Mouse (Mus musculus) kidney, embryonic 16.5 days (tissue): ENCODE measurements at regions not wholly inside any gene's neighbourhood (a gene's known extent, or its start where the extent isn't known, plus 50 kb on each side); places are given as distances from the start of the nearest gene placed in this dataset.

ENCODE experiments used
- ATAC-seq: fragments of 200-750 bp; cut with Nextera tagmentation; 2 replicates; pipeline ENCODE4 v1.8.0; 2017; ENCODE audit warnings: moderate TSS enrichment; ENCODE audit not compliant: low FRiP score, low TSS enrichment
- H3K27ac ChIP-seq: fragments of 300-500 bp; sonication (generic); 2 replicates; pipeline ENCODE4 v1.5.1; 2014; ENCODE audit warnings: low read length
- H3K27me3 ChIP-seq: fragments of 300-500 bp; sonication (generic); 2 replicates; pipeline ENCODE4 v1.6.1; 2014; ENCODE audit warnings: low read length, control low read depth, mixed read lengths; ENCODE audit not compliant: insufficient read depth
- H3K36me3 ChIP-seq: fragments of 300-500 bp; sonication (generic); 2 replicates; pipeline ENCODE4 v1.6.1; 2014; ENCODE audit warnings: low read length, control low read depth, mixed read lengths; ENCODE audit not compliant: insufficient read depth
- H3K4me1 ChIP-seq: fragments of 300-500 bp; sonication (generic); 2 replicates; pipeline ENCODE4 v1.6.1; 2014; ENCODE audit warnings: low read length, control low read depth, mixed read lengths; ENCODE audit not compliant: insufficient read depth
- H3K4me2 ChIP-seq: fragments of 300-500 bp; sonication (generic); replicated peaks from 2 replicates; pipeline ENCODE4 v1.6.1; 2014; ENCODE audit warnings: low read depth, low read length
- H3K4me3 ChIP-seq: fragments of 300-500 bp; sonication (generic); 2 replicates; pipeline ENCODE4 v1.5.1; 2014; ENCODE audit warnings: mild to moderate bottlenecking, low read length
- H3K9ac ChIP-seq: fragments of 300-500 bp; sonication (generic); replicated peaks from 2 replicates; pipeline ENCODE4 v1.6.1; 2014; ENCODE audit warnings: low read length
- H3K9me3 ChIP-seq: fragments of 300-500 bp; sonication (generic); 2 replicates; pipeline ENCODE4 v1.6.1; 2016; ENCODE audit warnings: low read length, control low read depth
- WGBS: fragments of 180-500 bp; shearing (Covaris S2); extraction: QIAGEN DNeasy Blood & Tissue Kit; methylation state at CpG from one replicate; pipeline ENCODE4 v1.1.7; 2014; 5-methylcytosine and 5-hydroxymethylcytosine counted together

- Histone ChIP-seq H3K36me3 (no peaks in the 10 kb centered on the region), H3K9me3 (no peaks in the 10 kb centered on the region), H3K4me3 (peak overlapping the region; percentile 16; the same call in 1 of the 2 replicates), H3K27ac (no peak overlapping the region), H3K27me3 (no peaks in the 10 kb centered on the region), H3K4me2 (peak overlapping the region; percentile 19; the same call in 1 of the 2 replicates), H3K9ac (0 out of 2 replicates have a peak overlapping the region, but pooled peaks have one; percentile 50), H3K4me1 (peaks cover 18% of the 10 kb centered on the region)
- no peak for ATAC-seq
- 57% methylated on average over 12 of the region's 12 CpGs for WGBS
Measured at GRCm38 (mm10) chr15:85667381-85667791, 67.4 kb upstream of the Ppara start.

GRCm38 (mm10) chr15:85667906-85668590, 66.7 kb upstream of the Ppara start:
- WGBS = 69% methylated on average over 7 of the region's 7 CpGs
- Histone ChIP-seq H3K27ac (no peak overlapping the region), H3K4me1 (peaks cover 24% of the 10 kb centered on the region), H3K9ac (no peak overlapping the region), H3K36me3 (no peaks in the 10 kb centered on the region), H3K4me2 (no peak overlapping the region), H3K9me3 (no peaks in the 10 kb centered on the region), H3K27me3 (no peaks in the 10 kb centered on the region), H3K4me3 (no peak overlapping the region)
- ATAC-seq = no peak

DNA sequence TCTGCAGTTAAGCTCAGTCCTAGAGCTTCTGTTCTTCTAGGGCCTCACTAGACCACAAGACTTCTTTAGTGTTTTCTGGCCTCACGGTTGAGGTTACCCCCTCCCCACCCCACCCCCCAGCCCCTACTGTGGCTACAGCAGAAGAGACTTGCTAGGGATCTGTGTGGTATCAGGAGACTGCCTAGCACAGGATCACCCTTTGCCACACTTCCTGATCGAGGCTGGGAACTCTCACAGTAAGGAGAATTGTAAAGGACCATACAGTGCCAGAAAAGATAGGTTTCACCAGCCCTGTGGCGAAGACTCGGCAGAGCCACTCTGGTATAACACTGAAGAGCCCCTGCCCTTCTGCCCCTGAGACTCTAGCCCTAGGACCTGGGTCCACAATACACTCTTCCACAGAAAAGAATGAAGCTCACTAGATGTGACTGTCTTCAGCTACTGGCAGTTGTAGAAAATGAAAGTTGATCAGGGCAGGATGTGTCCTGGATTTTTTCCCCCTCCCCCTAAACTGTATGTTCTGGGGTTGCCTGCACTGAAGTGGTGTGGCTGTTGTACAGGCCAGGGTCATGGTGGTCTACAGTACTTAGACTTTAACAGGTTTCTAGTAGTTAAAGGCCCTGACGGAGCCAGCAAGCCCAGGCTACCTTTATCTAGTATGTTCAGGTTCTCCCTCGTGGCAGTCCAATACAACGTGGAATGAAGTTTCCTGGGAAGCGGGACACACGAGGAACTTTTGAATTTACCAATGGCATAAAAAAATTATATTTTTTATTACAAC, 65.7 kb upstream of the Ppara start:
- Histone ChIP-seq H3K9me3 (no peaks in the 10 kb centered on the region), H3K27ac (peak overlapping the region; percentile 98), H3K4me1 (peaks cover 33% of the 10 kb centered on the region), H3K4me3 (peak overlapping the region; percentile 91), H3K4me2 (peak overlapping the region; percentile 58), H3K36me3 (peaks cover 2% of the 10 kb centered on the region; the same call in 1 of the 2 replicates), H3K9ac (peak overlapping the region; percentile 99), H3K27me3 (no peaks in the 10 kb centered on the region)
- 71% methylated on average over 9 of the region's 9 CpGs for WGBS
- ATAC-seq = no peak

DNA sequence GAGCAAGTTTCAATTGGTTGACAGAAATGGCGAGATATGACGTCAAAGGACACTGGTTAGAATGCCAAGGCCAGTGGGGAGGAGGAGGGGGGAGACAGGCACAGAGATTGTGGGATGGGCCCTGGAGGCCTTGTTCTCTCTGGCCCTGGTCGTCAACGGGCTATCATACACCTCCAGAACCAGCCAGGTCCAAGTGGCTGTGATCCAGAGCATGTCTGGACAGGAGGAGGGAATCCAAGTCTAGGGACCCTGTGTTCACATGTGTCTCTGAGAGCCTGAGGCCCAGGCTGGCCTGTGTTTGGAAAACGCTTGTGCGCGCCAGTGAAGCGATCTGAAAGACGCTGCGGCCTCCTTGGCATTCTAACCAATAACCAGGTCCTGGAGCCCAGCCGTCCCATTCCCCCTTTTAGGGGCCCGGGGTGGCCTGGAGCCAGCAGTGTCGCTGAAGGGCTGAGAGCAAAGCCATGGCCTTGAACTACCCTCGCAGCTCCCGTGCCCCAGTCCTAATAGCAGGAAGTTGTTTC, 65.1 kb upstream of the Ppara start:
- H3K27ac ChIP-seq = peak overlapping the region; percentile 98
- H3K9me3 ChIP-seq = no peaks in the 10 kb centered on the region
- 25% methylated on average over 15 of the region's 15 CpGs for WGBS
- peak overlapping the region; percentile 99 for H3K9ac ChIP-seq
- peak overlapping the region; percentile 58 for H3K4me2 ChIP-seq
- ATAC-seq = peak; percentile 55
- peak overlapping the region; percentile 91 for H3K4me3 ChIP-seq
- H3K27me3 ChIP-seq = no peaks in the 10 kb centered on the region
- H3K36me3 ChIP-seq = peaks cover 6% of the 10 kb centered on the region; the same call in 1 of the 2 replicates
- peaks cover 39% of the 10 kb centered on the region for H3K4me1 ChIP-seq

- WGBS = under 1% methylated on average over 64 of the region's 64 CpGs
- Histone ChIP-seq H3K27ac (peak overlapping the region; percentile 98), H3K27me3 (no peaks in the 10 kb centered on the region), H3K4me3 (peak overlapping the region; percentile 91), H3K9me3 (no peaks in the 10 kb centered on the region), H3K4me2 (peak overlapping the region; percentile 58), H3K4me1 (peaks cover 44% of the 10 kb centered on the region), H3K36me3 (peaks cover 9% of the 10 kb centered on the region), H3K9ac (peak overlapping the region; percentile 99)
- ATAC-seq = peak; percentile 71
Measured at GRCm38 (mm10) chr15:85670176-85670788, 64.5 kb upstream of the Ppara start.

DNA sequence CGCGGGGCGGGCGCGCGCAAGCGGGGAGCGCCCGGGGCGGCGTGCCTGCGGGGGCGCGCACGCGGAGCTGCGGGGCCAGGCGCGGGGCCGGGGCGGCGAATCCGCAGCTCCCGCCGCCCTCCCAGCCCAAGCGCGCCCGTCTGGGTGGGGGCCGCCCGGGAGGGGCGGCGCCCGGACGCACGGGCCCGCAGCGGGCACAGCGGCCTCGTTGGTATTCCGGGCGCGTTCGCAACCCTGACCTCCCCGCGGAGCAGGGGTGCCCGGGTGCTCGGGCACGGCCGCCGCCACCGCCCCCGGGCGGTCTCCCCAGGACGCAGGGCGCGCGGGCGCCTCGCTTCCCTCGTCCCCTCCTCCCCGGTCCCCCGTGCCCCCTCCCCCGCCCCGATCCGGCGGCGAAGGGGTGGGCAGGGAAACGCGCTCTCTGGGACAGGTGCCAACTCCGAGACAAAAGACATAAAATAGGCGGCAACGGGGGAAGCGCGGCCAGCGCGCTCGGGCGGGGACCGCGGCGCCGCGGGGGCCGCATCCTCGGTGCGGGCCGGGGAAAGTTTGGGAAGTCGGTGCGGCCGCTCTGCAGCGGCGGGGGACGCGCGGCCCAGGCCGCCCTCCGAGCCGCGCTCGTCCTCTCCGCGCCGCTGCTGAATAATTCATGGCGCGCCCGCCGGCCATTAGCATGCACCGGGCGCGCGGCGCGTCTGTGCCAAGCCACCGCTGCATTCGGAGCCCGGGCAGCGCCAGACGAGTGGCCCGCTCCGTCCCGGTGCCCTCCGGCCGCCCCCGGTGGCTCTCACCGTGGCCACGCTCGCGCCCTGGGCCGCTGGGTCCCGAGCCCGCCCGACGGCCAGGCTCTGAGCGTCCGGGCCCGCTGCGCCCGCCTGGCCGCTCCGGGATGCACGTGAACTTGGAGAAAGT, 63.7 kb upstream of the Ppara start:
- peak overlapping the region; percentile 99 for H3K9ac ChIP-seq
- H3K27me3 ChIP-seq = no peaks in the 10 kb centered on the region
- H3K4me2 ChIP-seq = peak overlapping the region; percentile 58
- peak overlapping the region; percentile 98 for H3K27ac ChIP-seq
- peak overlapping the region; percentile 91 for H3K4me3 ChIP-seq
- H3K36me3 ChIP-seq = peaks cover 11% of the 10 kb centered on the region
- H3K9me3 ChIP-seq = no peaks in the 10 kb centered on the region
- peaks cover 52% of the 10 kb centered on the region for H3K4me1 ChIP-seq
- ATAC-seq = peak; percentile 72
- WGBS = 1% methylated on average over 59 of the region's 141 CpGs

DNA sequence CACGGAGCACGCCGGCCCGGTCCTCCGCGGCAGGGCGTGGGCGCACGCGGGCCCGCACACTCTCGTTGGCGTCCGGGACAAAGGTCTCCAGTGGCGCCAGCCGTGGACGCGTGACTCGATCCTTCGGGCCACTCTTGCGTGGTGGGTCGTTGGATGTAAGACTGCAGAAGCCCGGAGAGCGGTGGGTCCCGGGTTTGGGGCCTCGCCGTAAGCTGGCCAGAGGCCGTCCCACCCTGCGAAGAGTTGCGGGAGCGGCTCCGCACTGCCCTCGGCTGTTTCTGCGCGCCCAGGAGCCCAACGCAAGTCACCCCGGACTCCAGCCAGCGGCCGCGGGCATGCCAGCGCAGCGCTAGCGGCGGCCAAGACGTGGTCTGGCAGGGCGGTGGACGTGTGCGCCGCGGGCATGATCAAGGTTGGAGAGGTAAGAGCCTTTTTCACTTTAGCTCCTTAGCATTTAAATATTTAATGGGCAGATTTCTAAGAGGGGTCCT, 63.0 kb upstream of the Ppara start:
- ATAC-seq = peak; percentile 21
- Histone ChIP-seq H3K9me3 (no peaks in the 10 kb centered on the region), H3K4me1 (peaks cover 57% of the 10 kb centered on the region), H3K9ac (peak overlapping the region; percentile 99), H3K4me3 (peak overlapping the region; percentile 91), H3K4me2 (peak overlapping the region; percentile 58), H3K27ac (peak overlapping the region; percentile 98), H3K36me3 (peaks cover 13% of the 10 kb centered on the region), H3K27me3 (no peaks in the 10 kb centered on the region)
- under 1% methylated on average over 50 of the region's 50 CpGs for WGBS

- H3K36me3 ChIP-seq = peaks cover 15% of the 10 kb centered on the region
- ATAC-seq = no peak
- H3K4me1 ChIP-seq = peaks cover 58% of the 10 kb centered on the region
- no peaks in the 10 kb centered on the region for H3K9me3 ChIP-seq
- H3K4me2 ChIP-seq = peak overlapping the region; percentile 58
- peak overlapping the region; percentile 91 for H3K4me3 ChIP-seq
- 49% methylated on average over 3 of the region's 3 CpGs for WGBS
- H3K9ac ChIP-seq = peak overlapping the region; percentile 99
- no peaks in the 10 kb centered on the region for H3K27me3 ChIP-seq
- H3K27ac ChIP-seq = no peak overlapping the region; the same call in 1 of the 2 replicates
Measured at GRCm38 (mm10) chr15:85672376-85672775, 62.4 kb upstream of the Ppara start.

DNA sequence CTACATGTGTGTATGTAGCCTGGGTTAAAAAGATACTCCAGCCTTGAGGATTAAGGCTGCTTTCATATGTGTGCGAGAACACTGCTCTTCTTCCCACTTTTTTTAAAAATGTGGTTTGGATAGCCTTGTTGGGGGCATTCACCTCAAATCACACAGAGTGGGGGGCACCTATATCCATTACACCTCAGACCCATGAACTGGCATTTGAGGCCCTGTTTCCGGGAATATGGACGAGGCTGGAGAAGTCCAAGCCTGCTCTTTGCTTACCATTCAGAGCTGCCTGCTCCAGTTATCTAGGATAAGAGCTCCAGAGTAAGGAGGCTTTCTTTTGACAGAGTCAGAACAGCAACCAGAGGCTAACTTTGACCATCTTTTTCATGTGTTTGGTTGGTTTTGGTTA, 61.9 kb upstream of the Ppara start:
- Histone ChIP-seq H3K36me3 (peaks cover 15% of the 10 kb centered on the region), H3K9ac (peak overlapping the region; percentile 99), H3K27me3 (no peaks in the 10 kb centered on the region), H3K9me3 (no peaks in the 10 kb centered on the region), H3K27ac (no peak overlapping the region; the same call in 1 of the 2 replicates), H3K4me3 (peak overlapping the region; percentile 91), H3K4me2 (peak overlapping the region; percentile 58), H3K4me1 (peaks cover 58% of the 10 kb centered on the region)
- no peak for ATAC-seq
- WGBS = 43% methylated on average over 3 of the region's 3 CpGs
